Mouse (Mus musculus) myocyte (in vitro differentiated cells): Measurements from ENCODE around the gene Igf1r.

Source experiments
- CEBPB ChIP-seq: IDR thresholded peaks from 2 replicates; pipeline ENCODE4 v1.6.1; 2011; ENCODE audit warnings: mild to moderate bottlenecking, moderate library complexity; ENCODE audit not compliant: poor library complexity, insufficient read depth, severe bottlenecking
- MAX ChIP-seq: IDR thresholded peaks from one replicate; pipeline ENCODE4 v1.6.1; 2011; ENCODE audit warnings: low read depth, mild to moderate bottlenecking, control low read depth
- MYOD1 ChIP-seq, 3 experiments: IDR thresholded peaks; one replicate each; pipeline ENCODE4 v1.6.1; 2011; ENCODE audit warnings: control low read depth in 2 of 3, low read depth in 2 of 3, mild to moderate bottlenecking in 2 of 3, moderate library complexity in 1 of 3; ENCODE audit not compliant: insufficient read length in 2 of 3, control insufficient read depth in 1 of 3
- MYOG ChIP-seq, 3 experiments: IDR thresholded peaks; one replicate each; pipeline ENCODE4 v1.6.1; 2011; ENCODE audit warnings: control low read depth in 2 of 3, low read depth in 2 of 3, mild to moderate bottlenecking in 2 of 3; ENCODE audit not compliant: insufficient read length in 2 of 3, control insufficient read depth in 1 of 3, insufficient read depth in 1 of 3
- POLR2A ChIP-seq: IDR thresholded peaks from one replicate; pipeline ENCODE4 v1.6.1; 2011; ENCODE audit warnings: low read depth, mild to moderate bottlenecking, control low read depth, moderate library complexity; ENCODE audit not compliant: insufficient read length
- REST ChIP-seq: IDR thresholded peaks from one replicate; pipeline ENCODE4 v1.6.1; 2011; ENCODE audit warnings: mild to moderate bottlenecking, control low read depth, moderate library complexity; ENCODE audit not compliant: insufficient read depth, insufficient read length
- SRF ChIP-seq: IDR thresholded peaks from one replicate; pipeline ENCODE4 v1.6.1; 2011; ENCODE audit warnings: low read depth; ENCODE audit not compliant: control insufficient read depth, insufficient read length
- TCF12 ChIP-seq: IDR thresholded peaks from one replicate; pipeline ENCODE4 v1.6.1; 2011; ENCODE audit warnings: mild to moderate bottlenecking, control low read depth; ENCODE audit not compliant: poor library complexity, insufficient read depth, severe bottlenecking
- USF1 ChIP-seq: IDR thresholded peaks from one replicate; pipeline ENCODE4 v1.6.1; 2011; ENCODE audit warnings: low read depth, mild to moderate bottlenecking, control low read depth, moderate library complexity

GRCm38 (mm10) chr7:68054956-68055355, 102.3 kb downstream of the Igf1r start:
- TF ChIP-seq CEBPB (no peak), MYOD1 (IDR thresholded peaks at IDR 0.05; ENCODE audit: control insufficient read depth in 1 of 3, insufficient read length in 2 of 3, low read depth in 2 of 3) (no peak), MAX (no peak), USF1 (no peak), POLR2A (no peak), MYOG (IDR thresholded peaks at IDR 0.05; ENCODE audit: control insufficient read depth in 1 of 3, insufficient read depth in 1 of 3, insufficient read length in 2 of 3, low read depth in 2 of 3) (no peak), REST (no peak), SRF (no peak), TCF12 (no peak)
